Mouse (Mus musculus) hindbrain, embryonic 16.5 days (tissue): Measurements from ENCODE around the gene Gm21974. TPM values are rescaled to one million over a fixed set of nuclear protein-coding genes. Genes with fewer than 3 reads are reported as not detected.

ENCODE experiments used
- polyA plus RNA-seq: library from polyadenylated mRNA; unstranded; fragments of >200 nt; fragmentation: Nextera tagmentation; extraction: Ambion mirVana; gene quantifications from 2 replicates; pipeline ENCODE4 v1.2.1, GENCODE M21; 2015

Gene Gm21974
- polyA plus RNA-seq, 1 experiment from 2014 or later, result not detected

Other genes with a start within 250 kb of the Gm21974 start
- 39.5 and 41.9 TPM in 2 replicates for gene Bcl7c, start 186.5 kb downstream of the Gm21974 start, polyA plus RNA-seq
- gene Ctf1, start 182.7 kb downstream of the Gm21974 start, polyA plus RNA-seq, result 3.4 and 4.9 TPM in 2 replicates
- 0.15 and 0.20 TPM in 2 replicates for gene Ctf2, start 163.3 kb downstream of the Gm21974 start, polyA plus RNA-seq
- 6.8 TPM in 2 replicates for gene Fbxl19, start 150.9 kb downstream of the Gm21974 start, polyA plus RNA-seq
- 10.4 and 11.3 TPM in 2 replicates for gene Orai3, start 125.6 kb downstream of the Gm21974 start, polyA plus RNA-seq
- 12.8 and 14.6 TPM in 2 replicates for gene Setd1a, start 118.8 kb downstream of the Gm21974 start, polyA plus RNA-seq
- not detected in 2 replicates for gene Gm49388, start 109.8 kb downstream of the Gm21974 start, polyA plus RNA-seq
- gene Hsd3b7, start 94.8 kb downstream of the Gm21974 start, polyA plus RNA-seq, result 11.9 and 12.1 TPM in 2 replicates
- 21.6 and 22.0 TPM in 2 replicates for gene Stx4a, start 71.2 kb downstream of the Gm21974 start, polyA plus RNA-seq
- 76.8 and 84.4 TPM in 2 replicates for gene Stx1b, start 70.9 kb downstream of the Gm21974 start, polyA plus RNA-seq
- gene Zfp646, start 19.2 kb downstream of the Gm21974 start, polyA plus RNA-seq, result 6.0 and 8.8 TPM in 2 replicates
- 29.5 and 35.1 TPM in 2 replicates for gene Zfp668, start 18.6 kb downstream of the Gm21974 start, polyA plus RNA-seq
- 0.81 and 0.99 TPM in 2 replicates for gene Prss53, start 4.5 kb downstream of the Gm21974 start, polyA plus RNA-seq
- 70.5 and 75.2 TPM in 2 replicates for gene Vkorc1, start 163 bp upstream of the Gm21974 start, polyA plus RNA-seq
- 67.1 and 72.5 TPM in 2 replicates for gene Bckdk, start 8.6 kb upstream of the Gm21974 start, polyA plus RNA-seq
- 42.1 and 42.3 TPM in 2 replicates for gene Kat8, start 17.1 kb upstream of the Gm21974 start, polyA plus RNA-seq
- gene Prss8, start 34.6 kb upstream of the Gm21974 start, polyA plus RNA-seq, result 0.50 TPM in 2 replicates
- 14.3 and 14.9 TPM in 2 replicates for gene Prss36, start 51.3 kb upstream of the Gm21974 start, polyA plus RNA-seq
- 275 and 318 TPM in 2 replicates for gene Fus, start 72.0 kb upstream of the Gm21974 start, polyA plus RNA-seq
- 7.3 and 9.3 TPM in 2 replicates for gene Pycard, start 98.4 kb upstream of the Gm21974 start, polyA plus RNA-seq
- 0.27 TPM in 1 of 2 replicates, not detected in the other for gene Trim72, start 108.5 kb upstream of the Gm21974 start, polyA plus RNA-seq
- 0.94 and 1.0 TPM in 2 replicates for gene Itgam, start 167.2 kb upstream of the Gm21974 start, polyA plus RNA-seq
- not detected in 2 replicates for gene Gm49368, start 167.2 kb upstream of the Gm21974 start, polyA plus RNA-seq
- 0.10 TPM in 1 of 2 replicates, not detected in the other for gene Itgax, start 234.1 kb upstream of the Gm21974 start, polyA plus RNA-seq